Mouse (Mus musculus) bone marrow macrophage, adult 2 months (primary cell): ENCODE results near the gene Pask. TPM values are rescaled to one million over a fixed set of nuclear protein-coding genes. Genes with fewer than 3 reads are reported as not detected.

Experiments
- H3K27ac ChIP-seq: 2 replicates; pipeline ENCODE4 v1.5.1; 2012; ENCODE audit warnings: low read depth, low read length; ENCODE audit not compliant: insufficient read depth
- H3K4me1 ChIP-seq: 2 replicates; pipeline ENCODE4 v1.6.1; 2012; ENCODE audit warnings: low read length; ENCODE audit not compliant: control insufficient read depth, insufficient read depth
- H3K4me3 ChIP-seq: 2 replicates; pipeline ENCODE4 v1.5.1; 2012; ENCODE audit warnings: mild to moderate bottlenecking, low read length, moderate library complexity; ENCODE audit not compliant: insufficient read depth
- CTCF ChIP-seq: IDR thresholded peaks from 2 replicates; pipeline ENCODE4 v1.5.1; 2012; ENCODE audit warnings: low read depth, mild to moderate bottlenecking, low read length, moderate library complexity
- POLR2A ChIP-seq: IDR thresholded peaks from 2 replicates; pipeline ENCODE4 v1.6.1; 2012; ENCODE audit warnings: mild to moderate bottlenecking, low read depth, low read length, borderline replicate concordance
- polyA plus RNA-seq: library from polyadenylated mRNA; stranded (reverse); fragments of >200 nt; gene quantifications from 2 replicates; pipeline ENCODE4 v1.2.4, GENCODE M21; 2012; ENCODE audit not compliant: missing spikeins, insufficient read depth, insufficient read length

Gene Pask
- 3.8 and 4.6 TPM in 2 replicates for polyA plus RNA-seq

- Histone ChIP-seq H3K4me3 (peak within 1 kb of the TSS; percentile 83), H3K4me1 (peaks cover 10% of the 10 kb centered on the region), H3K27ac (peak within 1 kb of the TSS; percentile 6; the same call in 1 of the 2 replicates)
- TF ChIP-seq POLR2A, result no peak
Observed at GRCm38 (mm10) chr1:93342648-93343503, at the start of gene Pask, which contains the start of gene Ppp1r7. Gene Pask (minus strand): TSS chr1:93343482. Gene Ppp1r7 (plus strand): TSS chr1:93342854.

DNA sequence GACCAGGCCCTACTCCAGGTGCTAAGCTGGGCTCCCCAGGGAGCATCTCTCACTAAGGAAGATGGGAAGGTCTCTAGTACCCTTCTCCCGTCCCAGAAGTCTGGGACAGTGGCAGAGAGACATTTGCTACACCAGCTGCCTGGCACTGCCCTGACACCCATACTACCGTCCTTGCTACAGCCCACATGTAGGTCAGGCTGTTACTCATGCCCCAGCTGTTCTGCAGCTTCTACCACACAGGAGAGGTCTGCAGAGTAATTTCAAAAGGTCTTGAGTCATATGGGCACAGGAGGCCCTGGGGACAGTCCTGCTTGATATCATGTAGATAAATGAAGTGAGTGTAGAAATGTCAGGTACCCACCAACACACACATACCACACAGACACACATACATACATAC lies 45.6 kb upstream of the Pask start:
- H3K4me1 ChIP-seq, result peaks cover 6% of the 10 kb centered on the region; the same call in 1 of the 2 replicates
- no peak overlapping the region for H3K27ac ChIP-seq
- no peak for TF ChIP-seq CTCF
- no peak for TF ChIP-seq POLR2A

DNA sequence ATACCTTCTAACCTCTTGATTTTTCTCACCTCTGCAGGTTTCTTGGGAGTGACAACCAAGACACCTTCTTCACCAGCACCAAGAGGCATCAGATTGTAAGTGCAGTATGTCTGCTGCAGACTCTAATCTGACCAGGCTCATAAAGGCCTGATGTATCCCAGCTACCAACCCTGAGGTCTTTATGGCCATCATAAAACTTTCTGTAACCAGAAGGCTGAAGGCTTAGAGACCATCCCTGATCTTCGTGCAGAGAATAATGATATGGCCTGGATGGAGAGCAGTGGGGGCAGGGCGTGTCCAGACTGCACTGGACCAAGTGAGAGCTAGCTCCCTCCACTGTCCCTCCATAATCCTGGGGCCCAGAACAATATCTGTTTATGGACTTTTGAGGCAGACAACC lies 43.9 kb upstream of the Pask start:
- Histone ChIP-seq H3K4me1 (no peaks in the 10 kb centered on the region), H3K4me3 (no peak overlapping the region)
- TF ChIP-seq CTCF, result no peak
- TF ChIP-seq POLR2A, result no peak

More for the DNA sequence above, 45.6 kb upstream of the Pask start:
- H3K4me3 ChIP-seq, result no peak overlapping the region

GRCm38 (mm10) chr1:93379117-93379516 lies 35.8 kb upstream of the Pask start:
- TF ChIP-seq CTCF (no peak), POLR2A (no peak)
- Histone ChIP-seq H3K27ac (no peak overlapping the region), H3K4me3 (no peak overlapping the region), H3K4me1 (0 out of 2 replicates have a peak, but pooled peaks cover 4% of the 10 kb centered on the region)

More for the DNA sequence above, 43.9 kb upstream of the Pask start:
- H3K27ac ChIP-seq, result no peak overlapping the region

DNA sequence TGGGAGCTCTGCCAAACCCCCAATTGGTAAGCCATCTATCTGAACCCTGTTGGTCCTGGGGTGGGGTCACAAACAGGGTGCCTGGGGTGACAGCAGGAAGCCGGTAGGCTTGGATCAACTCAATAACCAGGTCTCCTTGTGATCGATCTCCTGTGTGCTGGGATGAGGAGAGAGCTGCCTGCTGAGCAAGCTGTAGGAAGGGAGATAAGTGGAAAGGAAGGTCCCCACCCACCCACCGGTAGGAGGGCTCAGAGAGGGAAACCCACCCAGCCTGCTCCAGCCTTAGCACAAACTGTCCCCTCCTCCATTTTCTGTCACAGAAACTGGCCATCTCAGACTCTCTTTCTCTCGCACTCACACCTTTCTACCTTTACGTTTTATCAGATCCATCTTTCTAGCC lies 34.0 kb upstream of the Pask start:
- TF ChIP-seq POLR2A (no peak), CTCF (no peak)
- H3K4me3 ChIP-seq, result no peak overlapping the region
- H3K27ac ChIP-seq, result no peak overlapping the region
- 0 out of 2 replicates have a peak, but pooled peaks cover 4% of the 10 kb centered on the region for H3K4me1 ChIP-seq

DNA sequence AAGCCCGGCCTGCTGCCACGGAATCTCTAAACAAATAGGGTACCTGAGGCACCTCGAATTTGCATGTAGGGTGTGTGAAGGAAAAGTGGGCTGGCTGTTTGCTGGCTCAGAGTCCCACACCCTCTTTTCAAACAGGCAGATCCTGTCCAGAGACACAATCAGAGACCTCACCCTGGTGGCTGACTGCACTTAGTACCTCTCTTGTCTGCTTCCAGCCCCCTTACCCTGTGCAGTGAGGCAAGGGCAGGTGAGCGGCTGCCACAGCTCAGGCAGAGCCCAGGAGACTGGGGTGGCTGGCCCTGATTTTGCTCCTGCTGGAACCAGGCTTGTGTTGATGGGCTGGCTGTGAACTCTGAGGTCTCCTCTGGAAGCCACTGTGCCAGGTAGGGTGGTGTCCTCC lies 30.4 kb upstream of the Pask start, which contains the start of gene Ano7:
Gene Ano7, plus strand, starts transcription at position 266 of the 400 bp plus-strand sequence.
- H3K4me3 ChIP-seq, result no peak within 1 kb of the TSS
- H3K27ac ChIP-seq, result no peak within 1 kb of the TSS
- no peak for TF ChIP-seq CTCF
- no peak for TF ChIP-seq POLR2A
- H3K4me1 ChIP-seq, result 0 out of 2 replicates have a peak, but pooled peaks cover 4% of the 10 kb centered on the region

DNA sequence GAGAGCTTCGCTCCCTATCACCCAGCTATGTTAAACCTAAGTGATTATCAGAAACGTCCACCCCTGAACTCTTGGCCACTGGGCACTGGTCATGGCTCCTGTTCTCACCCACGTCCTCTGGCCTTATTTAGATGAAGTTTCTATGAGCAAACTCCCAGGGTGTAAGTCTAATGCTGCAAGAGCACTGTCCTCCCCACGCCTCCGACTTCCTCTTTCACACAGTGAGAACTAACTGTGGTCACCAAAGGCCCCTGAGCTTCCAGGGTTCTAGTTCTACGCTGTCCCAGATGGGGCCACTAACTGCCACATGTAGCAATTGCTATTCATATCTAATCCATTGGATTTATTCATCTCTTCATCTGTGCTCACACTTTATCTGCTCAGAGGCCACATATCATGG lies 22.4 kb upstream of the Pask start:
- TF ChIP-seq POLR2A, result no peak
- no peak for TF ChIP-seq CTCF

DNA sequence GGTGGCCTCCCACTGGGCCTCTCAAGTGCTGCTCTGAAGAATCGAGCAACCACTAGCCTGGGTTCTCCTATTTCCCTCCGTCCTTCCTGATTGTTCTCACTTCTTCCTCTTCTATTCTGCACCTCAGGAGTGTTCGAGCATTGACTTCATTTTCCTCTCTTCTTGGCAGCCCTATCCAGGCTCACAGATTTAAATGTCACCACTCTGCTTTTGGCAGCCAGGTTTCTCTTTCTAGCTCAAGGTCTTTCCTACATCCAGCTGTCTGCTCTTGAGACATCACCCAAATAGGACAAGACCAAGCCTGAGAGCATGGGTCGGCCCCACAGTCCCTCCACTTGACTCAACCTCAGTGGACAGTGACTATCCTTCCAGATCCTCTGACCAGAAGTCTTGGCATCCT lies 19.4 kb upstream of the Pask start:
- H3K4me1 ChIP-seq, result peaks cover 3% of the 10 kb centered on the region
- no peak overlapping the region for H3K4me3 ChIP-seq
- TF ChIP-seq CTCF, result no peak
- no peak for TF ChIP-seq POLR2A
- no peak overlapping the region for H3K27ac ChIP-seq

More for the DNA sequence above, 22.4 kb upstream of the Pask start:
- H3K4me1 ChIP-seq, result peaks cover 3% of the 10 kb centered on the region
- no peak overlapping the region for H3K27ac ChIP-seq
- no peak overlapping the region for H3K4me3 ChIP-seq

DNA sequence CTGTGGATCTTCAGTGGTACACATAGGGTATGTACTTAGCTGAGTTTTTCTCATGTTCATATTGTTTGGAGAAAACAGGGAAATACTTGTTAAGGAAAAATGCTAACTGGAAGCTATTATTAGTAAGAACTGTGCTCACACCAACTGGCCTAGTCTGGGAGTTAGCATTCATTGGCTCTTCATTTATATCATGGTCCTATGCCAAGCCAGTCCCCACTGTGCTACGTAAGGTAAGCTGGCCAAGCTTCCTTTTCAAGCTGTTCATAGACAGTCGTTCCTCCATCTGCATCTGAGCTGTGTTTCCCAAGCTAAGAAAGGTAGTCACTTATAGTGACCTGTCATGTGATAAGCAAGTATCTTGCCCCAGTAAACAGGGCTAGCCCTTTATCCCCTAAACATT lies 9.4 kb upstream of the Pask start:
- TF ChIP-seq CTCF (no peak), POLR2A (no peak)

DNA sequence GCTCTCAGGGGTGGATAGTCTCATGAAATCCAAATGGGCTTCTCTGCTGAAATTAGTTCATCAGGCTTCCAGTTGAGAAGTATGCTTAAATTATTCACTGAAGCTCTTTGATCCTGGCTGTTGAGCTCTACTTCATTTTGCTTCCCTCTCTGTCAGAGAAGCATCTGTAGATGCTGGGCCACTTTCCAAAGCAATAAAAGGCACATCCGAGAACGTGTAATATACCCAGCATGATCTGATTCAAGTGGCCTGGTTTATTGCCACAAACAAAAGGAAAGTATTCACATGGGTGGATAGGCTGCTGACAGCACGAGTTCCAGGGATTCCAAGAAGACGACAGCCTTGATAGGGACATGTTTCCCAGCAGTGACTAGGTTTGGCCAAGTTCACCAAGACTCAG lies 6.4 kb upstream of the Pask start:
- no peak overlapping the region for H3K27ac ChIP-seq
- H3K4me3 ChIP-seq, result no peak overlapping the region
- peaks cover 4% of the 10 kb centered on the region for H3K4me1 ChIP-seq
- no peak for TF ChIP-seq POLR2A
- TF ChIP-seq CTCF, result no peak

More for the DNA sequence above, 9.4 kb upstream of the Pask start:
- Histone ChIP-seq H3K27ac (no peak overlapping the region), H3K4me3 (no peak overlapping the region), H3K4me1 (no peaks in the 10 kb centered on the region)

- TF ChIP-seq CTCF (no peak), POLR2A (no peak)
- H3K27ac ChIP-seq, result no peak overlapping the region
- H3K4me3 ChIP-seq, result no peak overlapping the region
- peaks cover 8% of the 10 kb centered on the region for H3K4me1 ChIP-seq
Observed at GRCm38 (mm10) chr1:93347176-93347575, 3.9 kb upstream of the Pask start.
